Mouse (Mus musculus) heart, embryonic 11.5 days (tissue): ENCODE measurements around the gene Marc2. TPM values are rescaled to one million over a fixed set of nuclear protein-coding genes. Genes with fewer than 3 reads are reported as not detected.
A peak's percentile ranks its signal among the peaks of the same experiment; 100 is the strongest.

ENCODE experiments used
- ATAC-seq: fragments of 200-750 bp; cut with Nextera tagmentation; replicated peaks from 2 replicates; pipeline ENCODE4 v1.8.0; 2017; ENCODE audit warnings: moderate library complexity; ENCODE audit not compliant: insufficient number of reproducible peaks, low FRiP score, low TSS enrichment
- H3K27ac ChIP-seq: fragments of 300-500 bp; sonication (generic); 2 replicates; pipeline ENCODE4 v1.5.1; 2014; ENCODE audit warnings: mild to moderate bottlenecking, low read depth, low read length
- H3K27me3 ChIP-seq: fragments of 300-500 bp; sonication (generic); 2 replicates; pipeline ENCODE4 v1.6.1; 2014; ENCODE audit warnings: mild to moderate bottlenecking, low read length, mixed read lengths; ENCODE audit not compliant: control insufficient read depth, insufficient read depth
- H3K36me3 ChIP-seq: fragments of 300-500 bp; sonication (generic); 2 replicates; pipeline ENCODE4 v1.6.1; 2014; ENCODE audit warnings: mild to moderate bottlenecking, low read length, moderate library complexity, mixed read lengths; ENCODE audit not compliant: control insufficient read depth, insufficient read depth
- H3K4me1 ChIP-seq: fragments of 300-500 bp; sonication (generic); 2 replicates; pipeline ENCODE4 v1.6.1; 2014; ENCODE audit warnings: low read length; ENCODE audit not compliant: control insufficient read depth, insufficient read depth
- H3K4me2 ChIP-seq: fragments of 300-500 bp; sonication (generic); 2 replicates; pipeline ENCODE4 v1.6.1; 2014; ENCODE audit warnings: mild to moderate bottlenecking, moderate library complexity
- H3K4me3 ChIP-seq: fragments of 300-500 bp; sonication (generic); 2 replicates; pipeline ENCODE4 v1.5.1; 2014; ENCODE audit warnings: low read depth, low read length
- H3K9ac ChIP-seq: fragments of 300-500 bp; sonication (generic); 2 replicates; pipeline ENCODE4 v1.6.1; 2014; ENCODE audit warnings: mild to moderate bottlenecking, low read depth, low read length, moderate library complexity
- H3K9me3 ChIP-seq: fragments of 300-500 bp; sonication (generic); replicated peaks from 2 replicates; pipeline ENCODE4 v1.6.1; 2016; ENCODE audit warnings: low read length; ENCODE audit not compliant: control insufficient read depth
- WGBS: fragments of 180-500 bp; shearing (Covaris S2); extraction: QIAGEN DNeasy Blood & Tissue Kit; methylation state at CpG from one replicate; pipeline ENCODE4 v1.1.7; 2014; ENCODE audit not compliant: insufficient replicate concordance; 5-methylcytosine and 5-hydroxymethylcytosine counted together
- polyA plus RNA-seq: library from polyadenylated mRNA; unstranded; fragments of >200 nt; fragmentation: Nextera tagmentation; extraction: Ambion mirVana; gene quantifications from 2 replicates; pipeline ENCODE4 v1.2.1, GENCODE M21; 2014

Gene Marc2
- polyA plus RNA-seq, 1 experiment from 2014 or later: 104 TPM

- Histone ChIP-seq H3K27me3 (no peaks in the 10 kb centered on the region), H3K9me3 (no peaks in the 10 kb centered on the region), H3K27ac (no peak overlapping the region), H3K36me3 (no peaks in the 10 kb centered on the region), H3K4me3 (no peak overlapping the region), H3K9ac (no peak overlapping the region), H3K4me2 (no peak overlapping the region), H3K4me1 (no peaks in the 10 kb centered on the region)
- ATAC-seq: no peak
- WGBS: 69% methylated on average over 4 of the region's 4 CpGs
Measured at GRCm38 (mm10) chr1:184783641-184784040, 62.6 kb downstream of the Marc2 start.

GRCm38 (mm10) chr1:184782161-184782513 lies 64.1 kb downstream of the Marc2 start:
- Histone ChIP-seq H3K4me3 (no peak overlapping the region), H3K27ac (no peak overlapping the region), H3K4me1 (no peaks in the 10 kb centered on the region), H3K4me2 (no peak overlapping the region), H3K36me3 (no peaks in the 10 kb centered on the region), H3K27me3 (no peaks in the 10 kb centered on the region; the same call in 1 of the 2 replicates), H3K9ac (no peak overlapping the region), H3K9me3 (no peaks in the 10 kb centered on the region)
- WGBS: 44% methylated on average over 14 of the region's 14 CpGs
- ATAC-seq: no peak

GRCm38 (mm10) chr1:184781286-184782160 lies 64.7 kb downstream of the Marc2 start:
- ATAC-seq: no peak
- H3K36me3 ChIP-seq: no peaks in the 10 kb centered on the region
- no peaks in the 10 kb centered on the region; the same call in 1 of the 2 replicates for H3K27me3 ChIP-seq
- H3K9ac ChIP-seq: no peak overlapping the region
- no peak overlapping the region for H3K4me2 ChIP-seq
- H3K27ac ChIP-seq: no peak overlapping the region
- H3K4me1 ChIP-seq: no peaks in the 10 kb centered on the region
- 58% methylated on average over 10 of the region's 10 CpGs for WGBS
- H3K9me3 ChIP-seq: no peaks in the 10 kb centered on the region
- H3K4me3 ChIP-seq: no peak overlapping the region

GRCm38 (mm10) chr1:184778157-184778556 lies 68.1 kb downstream of the Marc2 start:
- no peaks in the 10 kb centered on the region; the same call in 1 of the 2 replicates for H3K27me3 ChIP-seq
- WGBS: 86% methylated on average over 6 of the region's 6 CpGs
- no peak overlapping the region for H3K9ac ChIP-seq
- H3K4me3 ChIP-seq: no peak overlapping the region
- ATAC-seq: no peak
- no peaks in the 10 kb centered on the region for H3K9me3 ChIP-seq
- H3K4me2 ChIP-seq: no peak overlapping the region
- H3K36me3 ChIP-seq: no peaks in the 10 kb centered on the region
- no peak overlapping the region for H3K27ac ChIP-seq
- no peaks in the 10 kb centered on the region for H3K4me1 ChIP-seq

- no peak overlapping the region for H3K4me3 ChIP-seq
- no peaks in the 10 kb centered on the region for H3K36me3 ChIP-seq
- no peak overlapping the region for H3K9ac ChIP-seq
- no peaks in the 10 kb centered on the region; the same call in 1 of the 2 replicates for H3K27me3 ChIP-seq
- no peaks in the 10 kb centered on the region for H3K4me1 ChIP-seq
- WGBS: 25% methylated on average over 22 of the region's 22 CpGs
- no peaks in the 10 kb centered on the region for H3K9me3 ChIP-seq
- no peak overlapping the region for H3K27ac ChIP-seq
- no peak for ATAC-seq
- no peak overlapping the region for H3K4me2 ChIP-seq
Measured at GRCm38 (mm10) chr1:184777061-184777795, 69.0 kb downstream of the Marc2 start.

- Histone ChIP-seq H3K4me1 (peaks cover 12% of the 10 kb centered on the region), H3K9me3 (no peaks in the 10 kb centered on the region), H3K36me3 (no peaks in the 10 kb centered on the region), H3K4me3 (no peak overlapping the region), H3K4me2 (no peak overlapping the region), H3K27me3 (no peaks in the 10 kb centered on the region; the same call in 1 of the 2 replicates), H3K27ac (no peak overlapping the region), H3K9ac (no peak overlapping the region)
- no peak for ATAC-seq
- 61% methylated on average over 9 of the region's 9 CpGs for WGBS
Measured at GRCm38 (mm10) chr1:184775289-184775688, 71.0 kb downstream of the Marc2 start.

GRCm38 (mm10) chr1:184771891-184772249 lies 74.4 kb downstream of the Marc2 start:
- 0 out of 2 replicates have a peak, but pooled peaks have one; percentile 22 for ATAC-seq
- 9% methylated on average over 9 of the region's 9 CpGs for WGBS
- Histone ChIP-seq H3K9ac (no peak overlapping the region), H3K4me1 (peaks cover 12% of the 10 kb centered on the region), H3K27me3 (no peaks in the 10 kb centered on the region; the same call in 1 of the 2 replicates), H3K4me3 (peak overlapping the region; percentile 17), H3K9me3 (no peaks in the 10 kb centered on the region), H3K36me3 (no peaks in the 10 kb centered on the region), H3K27ac (no peak overlapping the region), H3K4me2 (peak overlapping the region; percentile 43)

GRCm38 (mm10) chr1:184771202-184771890 lies 74.9 kb downstream of the Marc2 start:
- H3K4me1 ChIP-seq: peaks cover 12% of the 10 kb centered on the region
- no peak overlapping the region for H3K9ac ChIP-seq
- WGBS: 7% methylated on average over 18 of the region's 18 CpGs
- H3K36me3 ChIP-seq: no peaks in the 10 kb centered on the region
- peak overlapping the region; percentile 43 for H3K4me2 ChIP-seq
- no peaks in the 10 kb centered on the region for H3K9me3 ChIP-seq
- no peak overlapping the region for H3K27ac ChIP-seq
- peak overlapping the region; percentile 17 for H3K4me3 ChIP-seq
- H3K27me3 ChIP-seq: no peaks in the 10 kb centered on the region
- peak; percentile 61 for ATAC-seq
